Mouse (Mus musculus) kidney, embryonic 15.5 days (tissue): ENCODE data around the gene Igfbp6. TPM values are rescaled to one million over a fixed set of nuclear protein-coding genes. Genes with fewer than 3 reads are reported as not detected.

Experiments used
- ATAC-seq: fragments of 200-750 bp; cut with Nextera tagmentation; replicated peaks from 2 replicates; pipeline ENCODE4 v1.8.0; 2017; ENCODE audit warnings: moderate TSS enrichment; ENCODE audit not compliant: low FRiP score
- H3K27ac ChIP-seq: fragments of 300-500 bp; sonication (generic); 2 replicates; pipeline ENCODE4 v1.5.1; 2015; ENCODE audit warnings: mild to moderate bottlenecking, inconsistent platforms
- H3K27me3 ChIP-seq: fragments of 300-500 bp; sonication (generic); 2 replicates; pipeline ENCODE4 v1.6.1; 2015; ENCODE audit warnings: inconsistent platforms
- H3K36me3 ChIP-seq: fragments of 300-500 bp; sonication (generic); 2 replicates; pipeline ENCODE4 v1.6.1; 2015; ENCODE audit warnings: inconsistent platforms
- H3K4me1 ChIP-seq: fragments of 300-500 bp; sonication (generic); 2 replicates; pipeline ENCODE4 v1.6.1; 2015; ENCODE audit warnings: inconsistent platforms
- H3K4me2 ChIP-seq: fragments of 300-500 bp; sonication (generic); 2 replicates; pipeline ENCODE4 v1.6.1; 2015; ENCODE audit warnings: moderate library complexity, mild to moderate bottlenecking, inconsistent platforms
- H3K4me3 ChIP-seq: fragments of 300-500 bp; sonication (generic); replicated peaks from 2 replicates; pipeline ENCODE4 v1.5.1; 2015; ENCODE audit warnings: mild to moderate bottlenecking, inconsistent platforms
- H3K9ac ChIP-seq: fragments of 300-500 bp; sonication (generic); 2 replicates; pipeline ENCODE4 v1.6.1; 2015; ENCODE audit warnings: mild to moderate bottlenecking, inconsistent platforms
- H3K9me3 ChIP-seq: fragments of 300-500 bp; sonication (generic); replicated peaks from 2 replicates; pipeline ENCODE4 v1.6.1; 2016; ENCODE audit warnings: inconsistent platforms
- WGBS: fragments of 180-500 bp; shearing (Covaris S2); methylation state at CpG from one replicate; pipeline ENCODE4 v1.1.7; 2015; ENCODE audit warnings: mixed read lengths; 5-methylcytosine and 5-hydroxymethylcytosine counted together
- polyA plus RNA-seq: library from polyadenylated mRNA; unstranded; fragments of >200 nt; fragmentation: Nextera tagmentation; extraction: Ambion mirVana; gene quantifications from 2 replicates; pipeline ENCODE4 v1.2.1, GENCODE M21; 2015

The Igfbp6 gene
- polyA plus RNA-seq, 1 experiment from 2014 or later = 33.6 TPM

- H3K4me2 ChIP-seq = no peak overlapping the region
- no peak overlapping the region for H3K4me3 ChIP-seq
- no peak overlapping the region for H3K9ac ChIP-seq
- H3K9me3 ChIP-seq = no peaks in the 10 kb centered on the region
- H3K36me3 ChIP-seq = peaks cover 2% of the 10 kb centered on the region
- 69% methylated on average over 7 of the region's 7 CpGs for WGBS
- no peaks in the 10 kb centered on the region for H3K27me3 ChIP-seq
- H3K4me1 ChIP-seq = peaks cover 24% of the 10 kb centered on the region
- H3K27ac ChIP-seq = no peak overlapping the region
- no peak for ATAC-seq
Observed at GRCm38 (mm10) chr15:102192271-102192812, 48.2 kb downstream of the Igfbp6 start.

GRCm38 (mm10) chr15:102192820-102193386 lies 48.7 kb downstream of the Igfbp6 start:
- Histone ChIP-seq H3K9me3 (no peaks in the 10 kb centered on the region), H3K27me3 (no peaks in the 10 kb centered on the region), H3K4me2 (no peak overlapping the region), H3K36me3 (peaks cover 4% of the 10 kb centered on the region; the same call in 1 of the 2 replicates), H3K9ac (no peak overlapping the region), H3K27ac (no peak overlapping the region), H3K4me1 (peaks cover 21% of the 10 kb centered on the region), H3K4me3 (no peak overlapping the region)
- ATAC-seq = no peak
- 58% methylated on average over 5 of the region's 5 CpGs for WGBS

GRCm38 (mm10) chr15:102193652-102194051 lies 49.5 kb downstream of the Igfbp6 start:
- H3K36me3 ChIP-seq = peaks cover 5% of the 10 kb centered on the region; the same call in 1 of the 2 replicates
- WGBS = 88% methylated on average over 4 of the region's 4 CpGs
- no peak overlapping the region for H3K9ac ChIP-seq
- H3K27me3 ChIP-seq = no peaks in the 10 kb centered on the region
- H3K9me3 ChIP-seq = no peaks in the 10 kb centered on the region
- H3K4me3 ChIP-seq = no peak overlapping the region
- no peak overlapping the region for H3K27ac ChIP-seq
- ATAC-seq = no peak
- H3K4me1 ChIP-seq = peaks cover 14% of the 10 kb centered on the region
- no peak overlapping the region for H3K4me2 ChIP-seq

DNA sequence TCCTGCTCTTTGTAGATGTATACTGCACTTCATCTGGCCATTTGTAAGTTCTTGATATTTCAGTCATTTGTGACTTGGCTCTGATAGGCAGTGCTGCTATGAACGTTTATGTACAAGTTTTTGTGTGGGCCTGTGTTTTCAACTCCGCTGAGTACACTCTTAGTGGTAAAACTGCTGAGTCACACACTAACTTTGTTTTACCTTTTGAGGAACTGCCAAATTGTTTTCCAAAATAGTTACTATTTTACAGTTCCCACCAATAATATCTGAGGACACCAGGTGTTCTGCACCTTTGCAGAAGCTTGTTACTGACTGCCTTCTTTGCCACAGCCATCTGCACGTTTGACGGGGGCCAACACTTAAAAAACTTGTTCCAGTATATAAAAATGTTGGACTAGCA lies 50.3 kb downstream of the Igfbp6 start:
- no peak for ATAC-seq
- Histone ChIP-seq H3K36me3 (peaks cover 5% of the 10 kb centered on the region; the same call in 1 of the 2 replicates), H3K9me3 (no peaks in the 10 kb centered on the region), H3K4me1 (peaks cover 10% of the 10 kb centered on the region), H3K4me3 (no peak overlapping the region), H3K9ac (no peak overlapping the region), H3K4me2 (no peak overlapping the region), H3K27me3 (no peaks in the 10 kb centered on the region), H3K27ac (no peak overlapping the region)
- WGBS = 75% methylated on average over 4 of the region's 4 CpGs

DNA sequence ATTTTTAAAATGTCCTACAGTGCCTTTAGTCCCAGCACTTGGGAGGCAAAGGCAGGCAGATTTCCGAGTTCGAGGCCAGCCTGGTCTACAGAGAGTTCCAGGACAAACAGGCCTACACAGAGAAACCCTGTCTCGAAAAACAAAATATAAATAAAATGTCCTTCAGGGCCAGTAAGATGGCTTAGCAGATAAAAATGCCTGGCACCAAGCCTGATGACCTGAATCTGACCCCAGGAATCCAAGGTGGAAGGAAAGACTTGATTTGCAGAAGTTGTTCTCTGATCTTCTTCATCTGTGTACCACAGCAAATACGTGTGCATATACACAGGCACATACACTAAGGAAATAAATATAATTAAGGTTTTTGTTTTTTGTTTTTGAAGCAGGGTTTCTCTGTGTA lies 51.2 kb downstream of the Igfbp6 start:
- Histone ChIP-seq H3K9ac (no peak overlapping the region), H3K4me2 (no peak overlapping the region), H3K36me3 (peaks cover 7% of the 10 kb centered on the region; the same call in 1 of the 2 replicates), H3K4me1 (peaks cover 10% of the 10 kb centered on the region), H3K27me3 (no peaks in the 10 kb centered on the region), H3K27ac (no peak overlapping the region), H3K9me3 (no peaks in the 10 kb centered on the region), H3K4me3 (no peak overlapping the region)
- ATAC-seq = no peak
- WGBS = 66% methylated on average over 4 of the region's 4 CpGs

DNA sequence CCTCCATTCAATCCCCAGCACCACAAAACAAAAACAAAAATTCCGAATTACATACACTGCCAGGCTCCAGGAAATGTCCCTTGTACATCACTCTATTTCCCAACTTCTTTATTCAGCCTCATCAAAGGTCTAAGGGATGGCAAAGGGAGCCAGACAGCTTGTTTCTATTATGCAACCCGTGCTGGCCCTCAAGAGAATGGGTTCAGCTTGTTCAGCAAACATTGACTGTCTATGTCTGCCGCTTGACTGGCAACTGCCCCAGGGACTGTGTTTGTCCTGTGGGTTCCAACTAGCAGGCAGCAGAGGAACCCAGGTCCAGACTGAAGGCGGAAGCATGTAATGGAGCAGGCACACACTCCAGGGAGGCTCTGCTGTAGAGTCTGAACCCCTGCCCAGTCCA lies 54.7 kb downstream of the Igfbp6 start:
- Histone ChIP-seq H3K9ac (no peak overlapping the region), H3K4me2 (no peak overlapping the region), H3K4me3 (no peak overlapping the region), H3K36me3 (peaks cover 10% of the 10 kb centered on the region; the same call in 1 of the 2 replicates), H3K27ac (no peak overlapping the region), H3K27me3 (no peaks in the 10 kb centered on the region), H3K9me3 (no peaks in the 10 kb centered on the region), H3K4me1 (peaks cover 11% of the 10 kb centered on the region)
- WGBS = 86% methylated on average over 4 of the region's 4 CpGs
- no peak for ATAC-seq

Other genes with a start within 250 kb of the Igfbp6 start
- 2.4 and 7.5 TPM in 2 replicates for gene Krt4, start 219.6 kb upstream of the Igfbp6 start, polyA plus RNA-seq
- 0.45 and 0.53 TPM in 2 replicates for gene Krt79, start 204.0 kb upstream of the Igfbp6 start, polyA plus RNA-seq
- 0.04 and 0.15 TPM in 2 replicates for gene Krt78, start 190.1 kb upstream of the Igfbp6 start, polyA plus RNA-seq
- 213 and 217 TPM in 2 replicates for gene Krt8, start 139.9 kb upstream of the Igfbp6 start, polyA plus RNA-seq
- gene Krt18, start 116.2 kb upstream of the Igfbp6 start, polyA plus RNA-seq = 176 and 180 TPM in 2 replicates
- gene Eif4b, start 70.6 kb upstream of the Igfbp6 start, polyA plus RNA-seq = 127 and 130 TPM in 2 replicates
- gene Tns2, start 43.9 kb upstream of the Igfbp6 start, polyA plus RNA-seq = 39.7 and 48.4 TPM in 2 replicates
- gene Spryd3, start 8.1 kb upstream of the Igfbp6 start, polyA plus RNA-seq = 18.0 and 18.4 TPM in 2 replicates
- gene Soat2, start 6.2 kb downstream of the Igfbp6 start, polyA plus RNA-seq = 0.33 and 1.1 TPM in 2 replicates
- 72.7 and 77.1 TPM in 2 replicates for gene Zfp740, start 58.9 kb downstream of the Igfbp6 start, polyA plus RNA-seq
- gene Csad, start 60.4 kb downstream of the Igfbp6 start, polyA plus RNA-seq = 95.2 and 112 TPM in 2 replicates
- gene Itgb7, start 87.6 kb downstream of the Igfbp6 start, polyA plus RNA-seq = 1.4 TPM in 2 replicates
- gene Rarg, start 113.2 kb downstream of the Igfbp6 start, polyA plus RNA-seq = 27.9 and 30.3 TPM in 2 replicates
- 0.44 and 0.55 TPM in 2 replicates for gene Gm9918, start 126.2 kb downstream of the Igfbp6 start, polyA plus RNA-seq
- 68.6 and 69.8 TPM in 2 replicates for gene Mfsd5, start 135.1 kb downstream of the Igfbp6 start, polyA plus RNA-seq
- 23.5 and 31.0 TPM in 2 replicates for gene Espl1, start 151.9 kb downstream of the Igfbp6 start, polyA plus RNA-seq
- 382 and 393 TPM in 2 replicates for gene Pfdn5, start 181.8 kb downstream of the Igfbp6 start, polyA plus RNA-seq
- 106 and 122 TPM in 2 replicates for gene Myg1, start 187.3 kb downstream of the Igfbp6 start, polyA plus RNA-seq
- 83.2 and 83.7 TPM in 2 replicates for gene Aaas, start 206.4 kb downstream of the Igfbp6 start, polyA plus RNA-seq
- 1.3 and 5.9 TPM in 2 replicates for gene Sp7, start 222.8 kb downstream of the Igfbp6 start, polyA plus RNA-seq